In the genomic region with DNA sequence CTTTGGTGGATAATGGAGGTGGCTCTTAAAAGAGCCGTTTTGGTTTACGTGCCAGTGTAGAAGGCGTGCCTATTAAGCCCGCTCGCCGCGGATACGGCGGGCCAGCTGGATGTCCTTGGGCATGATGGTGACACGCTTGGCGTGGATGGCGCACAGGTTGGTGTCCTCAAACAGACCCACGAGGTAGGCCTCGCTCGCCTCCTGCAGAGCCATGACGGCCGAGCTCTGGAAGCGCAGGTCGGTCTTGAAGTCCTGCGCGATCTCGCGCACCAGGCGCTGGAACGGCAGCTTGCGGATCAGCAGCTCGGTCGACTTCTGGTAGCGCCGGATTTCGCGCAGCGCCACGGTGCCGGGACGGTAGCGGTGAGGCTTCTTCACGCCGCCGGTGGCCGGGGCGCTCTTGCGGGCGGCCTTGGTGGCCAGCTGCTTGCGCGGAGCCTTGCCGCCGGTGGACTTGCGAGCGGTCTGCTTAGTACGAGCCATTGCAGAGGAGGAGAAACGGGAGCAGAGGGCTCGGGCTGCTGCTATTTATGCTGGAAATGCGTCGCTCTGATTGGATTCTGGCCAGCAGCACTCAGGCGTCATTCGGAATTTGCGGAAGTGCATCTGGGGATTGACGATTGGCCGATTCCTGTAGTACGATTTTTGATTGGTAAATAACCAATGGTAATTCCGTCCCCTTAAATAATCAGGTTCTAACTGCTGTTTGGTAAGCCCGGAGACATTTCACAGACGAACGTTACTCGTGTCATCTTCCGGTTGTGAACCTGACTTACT, we compare ENCODE assay signal across 8 mouse cellular contexts. TPM values are rescaled to one million over a fixed set of nuclear protein-coding genes. Genes with fewer than 3 reads are reported as not detected.
DNase-seq lines count a peak whose midpoint lies in the region; ATAC-seq and TF ChIP-seq lines count a peak whose summit lies in the region.
"Not testable (repeated sequence)": the region's sequence is repeated elsewhere in the genome, so short reads cannot be mapped to it uniquely, and the experiment has no call there.

A gene (minus strand): TSS at position 487 of the 777 bp plus-strand sequence.

- H3K27me3 ChIP-seq in embryonic facial prominence, embryonic 15.5 days; limb, embryonic 14.5 days (ENCODE audit: control insufficient read depth, insufficient read depth, low read length); midbrain, postnatal 0 days (ENCODE audit: insufficient read depth, low read length): not testable (repeated sequence)

- not testable (repeated sequence) for H3K36me3 ChIP-seq in embryonic facial prominence, embryonic 15.5 days; limb, embryonic 14.5 days (ENCODE audit: control insufficient read depth, insufficient read depth, low read length); midbrain, postnatal 0 days (ENCODE audit: insufficient read depth, low read length)

- TF ChIP-seq CTCF in bone marrow, adult 2 months (IDR thresholded peaks at IDR 0.05; ENCODE audit: control insufficient read depth, insufficient read depth, low read length); midbrain, postnatal 0 days (IDR thresholded peaks at IDR 0.05): not testable (repeated sequence)

- peak within 1 kb of the TSS; percentile 55 for H3K4me3 ChIP-seq in bone marrow, adult 2 months (replicated peaks; ENCODE audit: control insufficient read depth, low read depth, low read length)
- peak within 1 kb of the TSS; percentile 52 for H3K4me3 ChIP-seq in embryonic facial prominence, embryonic 15.5 days (replicated peaks)
- peak within 1 kb of the TSS; percentile 39 for H3K4me3 ChIP-seq in limb, embryonic 14.5 days (replicated peaks; ENCODE audit: low read length)
- H3K4me3 ChIP-seq in midbrain, postnatal 0 days (ENCODE audit: low read depth, low read length): peak within 1 kb of the TSS; percentile 42

- peak within 1 kb of the TSS; percentile 61 for H3K4me2 ChIP-seq in embryonic facial prominence, embryonic 15.5 days (replicated peaks)
- H3K4me2 ChIP-seq in limb, embryonic 14.5 days (replicated peaks; ENCODE audit: low read depth, low read length, severe bottlenecking): peak within 1 kb of the TSS; percentile 64
- peak within 1 kb of the TSS; percentile 70 for H3K4me2 ChIP-seq in midbrain, postnatal 0 days (ENCODE audit: low read depth, low read length, poor library complexity, severe bottlenecking)

- ATAC-seq in embryonic facial prominence, embryonic 15.5 days (ENCODE audit: insufficient number of reproducible peaks, low FRiP score, low TSS enrichment, low read depth): peak; percentile 90
- ATAC-seq in limb, embryonic 14.5 days (ENCODE audit: low FRiP score, low read depth): peak; percentile 91
- peak; percentile 96 for ATAC-seq in midbrain, postnatal 0 days (ENCODE audit: low FRiP score)

- under 1% methylated on average over 56 of the region's 67 CpGs for WGBS in bone marrow, adult 2 months
- under 1% methylated on average over 67 of the region's 67 CpGs for WGBS in embryonic facial prominence, embryonic 15.5 days
- 0% methylated on average over 39 of the region's 67 CpGs for WGBS in limb, embryonic 14.5 days
- under 1% methylated on average over 34 of the region's 67 CpGs for WGBS in midbrain, postnatal 0 days

- peak within 1 kb of the TSS; percentile 95 for H3K27ac ChIP-seq in bone marrow, adult 2 months (ENCODE audit: control insufficient read depth, insufficient read depth, low read depth, low read length, poor library complexity)
- peak within 1 kb of the TSS; percentile 96 for H3K27ac ChIP-seq in embryonic facial prominence, embryonic 15.5 days (replicated peaks)
- peak within 1 kb of the TSS; percentile 98 for H3K27ac ChIP-seq in limb, embryonic 14.5 days (replicated peaks; ENCODE audit: low read depth, low read length)
- peak within 1 kb of the TSS; percentile 94 for H3K27ac ChIP-seq in midbrain, postnatal 0 days (ENCODE audit: low read depth, low read length)

- H3K4me1 ChIP-seq in bone marrow, adult 2 months (ENCODE audit: control insufficient read depth, insufficient read depth, low read length); embryonic facial prominence, embryonic 15.5 days; limb, embryonic 14.5 days (ENCODE audit: control insufficient read depth, insufficient read depth, low read length); midbrain, postnatal 0 days (ENCODE audit: insufficient read depth, low read length): not testable (repeated sequence)

- peak within 1 kb of the TSS; percentile 45 for H3K9ac ChIP-seq in embryonic facial prominence, embryonic 15.5 days
- H3K9ac ChIP-seq in limb, embryonic 14.5 days (ENCODE audit: low read depth, low read length, severe bottlenecking): peak within 1 kb of the TSS; percentile 51
- peak within 1 kb of the TSS; percentile 56 for H3K9ac ChIP-seq in midbrain, postnatal 0 days (replicated peaks; ENCODE audit: low read length, poor library complexity, severe bottlenecking)

- H3K9me3 ChIP-seq in embryonic facial prominence, embryonic 15.5 days (replicated peaks); limb, embryonic 14.5 days (ENCODE audit: control insufficient read depth, low read length); midbrain, postnatal 0 days (ENCODE audit: low read length): not testable (repeated sequence)

- peak; percentile 97 for TF ChIP-seq POLR2A in bone marrow, adult 2 months (IDR thresholded peaks at IDR 0.05; ENCODE audit: borderline replicate concordance, control insufficient read depth, low read depth, low read length)
- peak; percentile 99; the same call in 1 of the 2 replicates for TF ChIP-seq POLR2A in limb, embryonic 14.5 days (IDR thresholded peaks at IDR 0.05; ENCODE audit: borderline replicate concordance, extremely low read depth, insufficient read depth, insufficient read length)

- peak; percentile 96 for DNase-seq in 3T3-L1 (ENCODE audit: low read depth, low spot score)
- DNase-seq in heart, adult 8-10 months (ENCODE audit: low spot score): peak; percentile 95
- DNase-seq in kidney, adult 9 months: peak; percentile 92
- peak; percentile 98 for DNase-seq in limb, embryonic 14.5 days (ENCODE audit: low spot score)
- DNase-seq in midbrain, postnatal 0 days (ENCODE audit: low spot score): peak; percentile 99
- peak; percentile 91 to 93 for DNase-seq in spleen, postnatal 14 days (ENCODE audit: low spot score in 2 of 2)

RNA-seq across cellular contexts. Expression of the gene that starts here (rescaled TPM):
- polyA plus RNA-seq in bone marrow, adult 2 months (2011; ENCODE audit: insufficient read depth, insufficient read length, low replicate concordance, missing spikeins): 5.3 and 12.9 TPM in 2 replicates
- 3.7 and 4.4 TPM in 2 replicates for polyA plus RNA-seq in embryonic facial prominence, embryonic 15.5 days (2015; fragmentation: Nextera tagmentation; extraction: Ambion mirVana)
- total RNA-seq in heart, adult 8-10 months (2022): 10 to 100 TPM; 13.1 to 17.7 (median 13.5) TPM
- 36.1 and 54.1 TPM in 2 replicates for polyA plus RNA-seq in limb, embryonic 14.5 days (2012; rRNA removed)
- polyA plus RNA-seq in limb, embryonic 14.5 days (2014; fragmentation: Nextera tagmentation; extraction: Ambion mirVana): 6.7 and 7.0 TPM in 2 replicates
- 203 and 384 TPM in 2 replicates for total RNA-seq in midbrain, postnatal 0 days (2014; rRNA removed)
- 1.2 and 1.9 TPM in 2 replicates for polyA plus RNA-seq in midbrain, postnatal 0 days (2015; fragmentation: Nextera tagmentation; extraction: Ambion mirVana)

Comparison
In these comparisons a context has a peak if more than half of its experiments do, and no peak if none do; other contexts are left out.
1. Peak in every context shown above with its lines: DNase-seq, ATAC-seq, H3K4me3 ChIP-seq and H3K27ac ChIP-seq.
2. RNA of the gene that starts here (total RNA-seq): 203 to 384 TPM in midbrain, postnatal 0 days; 13.1 to 17.7 TPM in heart, adult 8-10 months; every median in the first group is over 10 times any median in the second.